Mouse (Mus musculus) thymus, adult 18-20 months (tissue): Measurements from ENCODE around the gene Ephb4.

ENCODE experiments used
- DNase-seq, 2 experiments: peaks; one replicate each; pipeline ENCODE4 v3.0.0; 2022; ENCODE audit warnings: mixed read lengths in 2 of 2

The Ephb4 gene

DNA sequence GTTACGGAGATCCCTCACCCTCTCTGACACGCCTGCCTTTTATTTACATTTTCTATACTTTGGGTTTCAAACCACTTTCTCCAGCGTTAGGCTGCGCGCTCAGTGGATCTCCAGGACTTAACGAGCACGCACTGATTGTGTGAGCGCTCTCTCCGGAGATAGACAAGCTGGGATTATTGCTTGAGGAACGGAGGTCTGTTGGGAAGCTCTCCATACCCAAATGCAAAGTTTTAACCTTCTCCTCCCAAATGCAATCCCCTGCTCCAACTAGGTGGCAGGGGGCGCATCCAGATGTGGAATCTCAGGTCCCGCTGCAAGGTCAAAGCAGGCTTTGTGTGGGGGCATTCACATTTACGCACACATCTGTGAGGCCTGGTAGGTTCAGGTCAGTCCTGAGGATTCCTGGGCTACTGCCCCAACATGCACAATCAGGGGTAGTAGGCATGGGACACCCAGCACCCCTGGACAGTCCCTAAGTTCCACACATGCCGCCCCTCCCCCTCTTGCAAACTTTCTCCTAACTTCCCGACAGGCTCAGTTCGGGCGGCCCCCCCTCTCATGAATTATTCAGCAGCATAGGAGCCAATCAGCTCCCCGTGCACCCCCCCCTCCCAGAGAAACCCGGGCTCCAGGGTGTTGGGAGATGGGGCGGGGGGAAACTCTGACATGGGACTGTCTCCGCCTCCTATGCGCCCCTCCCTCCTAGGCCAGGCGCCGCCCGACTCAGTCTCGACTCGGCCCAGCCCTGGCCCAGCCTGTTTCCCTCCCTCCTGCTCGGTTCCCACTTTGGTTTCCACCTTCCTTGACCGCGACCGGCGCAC, at the start of gene Ephb4:
Ephb4 (plus strand) TSS at position 726 of the 821 bp plus-strand sequence.
- DNase-seq = peak; percentile 18 to 26

DNA sequence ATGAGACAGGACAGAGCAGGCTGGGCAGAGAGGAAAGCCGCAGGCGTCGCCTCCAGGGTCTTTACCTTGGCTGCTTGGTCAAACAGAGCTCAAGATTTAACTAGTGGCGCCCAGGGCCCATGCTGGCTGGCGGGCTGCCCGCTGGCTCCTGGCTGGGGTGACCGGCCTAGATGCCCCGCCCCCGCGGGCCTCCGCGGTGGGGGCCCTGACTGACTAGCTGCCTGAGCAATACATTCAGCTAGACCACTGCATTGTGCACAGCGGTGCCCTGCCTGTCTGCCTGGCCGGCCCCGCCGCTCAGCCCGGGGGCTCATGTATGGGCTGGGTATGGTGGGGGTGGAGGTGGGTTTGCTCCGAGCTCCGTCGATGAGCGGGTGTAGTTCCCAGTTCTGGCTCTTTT, 48.7 kb upstream of the Ephb4 start:
- no peak for DNase-seq

- no peak for DNase-seq
These were observed 46.3 kb upstream of the Ephb4 start for GRCm38 (mm10) chr5:137303609-137304008.

DNA sequence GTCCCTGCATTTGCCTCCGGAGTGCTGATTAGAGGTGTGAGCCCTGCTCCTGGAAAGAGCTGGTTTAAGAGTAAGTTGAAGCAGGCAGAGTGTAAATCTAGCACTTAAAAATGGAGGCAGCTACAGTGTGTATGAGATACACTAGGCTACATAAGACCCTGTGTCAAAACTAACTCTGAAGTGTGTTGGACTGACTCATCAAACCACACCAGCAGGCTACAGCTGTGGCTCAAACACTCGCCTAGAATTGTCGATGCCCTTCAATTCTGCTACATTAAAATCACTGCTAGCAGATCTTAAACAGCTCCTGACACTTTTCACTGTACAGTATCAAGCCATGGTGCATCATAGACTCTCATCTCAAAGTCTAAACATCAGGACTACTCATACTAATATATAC, 45.7 kb upstream of the Ephb4 start:
- DNase-seq = no peak

DNA sequence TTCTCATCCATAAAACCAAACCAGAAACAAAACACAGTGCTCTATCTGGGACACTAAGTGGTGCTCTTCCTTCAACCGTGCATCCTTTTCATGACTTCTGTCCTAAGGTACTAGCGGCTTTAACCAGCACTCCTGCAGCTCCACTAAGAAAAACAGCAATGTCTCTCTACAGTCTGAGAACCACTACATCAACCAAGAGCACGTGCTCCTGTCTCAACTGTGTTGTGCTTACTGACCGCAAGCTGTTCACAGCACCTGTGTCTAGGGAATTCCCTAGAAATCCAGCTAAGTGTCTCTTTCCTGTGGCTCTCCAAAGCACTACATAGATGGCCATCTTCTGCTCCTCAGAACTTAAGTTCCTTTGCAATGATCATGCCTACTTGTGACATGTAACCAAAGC, 45.1 kb upstream of the Ephb4 start:
- DNase-seq = no peak

DNA sequence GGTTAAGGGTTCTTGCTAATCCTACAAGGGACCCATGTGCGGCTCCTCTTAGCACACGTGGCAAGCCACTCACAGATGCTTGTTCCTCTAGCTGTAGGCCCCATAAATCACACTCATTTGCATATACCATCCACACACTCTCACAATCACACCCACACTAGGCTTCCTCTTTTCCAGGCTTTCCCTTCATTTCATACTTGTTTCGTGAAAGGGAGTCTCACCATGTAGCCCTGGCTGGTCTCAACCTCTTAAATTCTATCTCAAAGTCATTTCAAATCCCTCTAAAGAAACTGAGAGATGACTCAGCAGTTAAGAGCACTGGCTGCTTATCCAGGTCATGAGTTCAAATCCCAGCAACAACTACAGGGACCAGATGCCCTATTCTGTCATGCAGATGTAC, 44.1 kb upstream of the Ephb4 start:
- DNase-seq = no peak

GRCm38 (mm10) chr5:137306439-137307005, 43.4 kb upstream of the Ephb4 start:
- no peak for DNase-seq

GRCm38 (mm10) chr5:137307071-137307912, 42.6 kb upstream of the Ephb4 start, which contains the start of gene Srrt:
Gene Srrt (minus strand): TSS chr5:137307674.
- DNase-seq = peak; percentile 85 to 91

GRCm38 (mm10) chr5:137308356-137308755, 41.6 kb upstream of the Ephb4 start:
- no peak for DNase-seq

GRCm38 (mm10) chr5:137313466-137314192, 36.3 kb upstream of the Ephb4 start:
- DNase-seq = no peak

GRCm38 (mm10) chr5:137314193-137315083, 35.5 kb upstream of the Ephb4 start, which contains the start of gene Trip6:
Gene Trip6 (minus strand): TSS chr5:137314404.
- no peak for DNase-seq

DNA sequence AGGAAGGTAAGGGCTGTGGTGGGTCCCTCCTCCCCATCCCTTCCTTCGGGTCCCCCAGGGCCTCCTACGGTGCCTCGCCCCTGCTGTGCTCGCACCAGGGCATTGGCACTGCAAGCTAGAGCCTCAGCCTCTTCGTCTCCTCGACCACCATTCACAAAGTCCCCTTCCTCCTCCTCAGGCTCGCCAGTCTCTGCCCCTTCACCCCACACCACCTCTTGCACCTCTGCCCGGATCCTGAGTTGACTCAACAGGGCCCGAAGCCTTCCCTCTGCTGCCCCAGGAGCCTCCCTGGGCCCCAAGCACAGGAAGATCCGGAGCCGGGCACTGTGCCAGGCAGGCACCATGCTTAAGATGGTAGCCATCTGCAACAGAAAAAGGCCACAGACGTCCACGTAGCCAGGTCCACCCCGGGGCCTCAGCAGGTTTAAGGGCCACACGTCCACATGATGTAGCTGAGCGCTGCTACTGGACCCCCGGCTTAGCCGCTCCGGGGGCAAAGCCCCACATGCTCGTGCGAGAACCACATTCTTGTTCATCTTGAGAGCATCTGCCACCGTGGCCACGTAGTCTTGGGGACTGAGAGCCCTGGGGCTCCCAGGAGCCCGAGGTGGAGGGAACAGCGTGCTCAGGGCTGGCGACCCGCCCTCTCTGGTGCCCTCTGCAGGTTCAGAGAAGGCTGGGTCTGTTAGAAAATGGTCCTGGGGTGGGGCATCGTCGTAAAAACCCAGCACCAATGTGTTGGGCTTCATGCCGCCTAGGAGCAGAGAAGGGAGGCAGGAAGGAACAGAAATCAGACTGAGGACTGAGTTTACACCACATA, 34.6 kb upstream of the Ephb4 start:
- no peak for DNase-seq

GRCm38 (mm10) chr5:137317361-137317760, 32.5 kb upstream of the Ephb4 start:
- DNase-seq = no peak

DNA sequence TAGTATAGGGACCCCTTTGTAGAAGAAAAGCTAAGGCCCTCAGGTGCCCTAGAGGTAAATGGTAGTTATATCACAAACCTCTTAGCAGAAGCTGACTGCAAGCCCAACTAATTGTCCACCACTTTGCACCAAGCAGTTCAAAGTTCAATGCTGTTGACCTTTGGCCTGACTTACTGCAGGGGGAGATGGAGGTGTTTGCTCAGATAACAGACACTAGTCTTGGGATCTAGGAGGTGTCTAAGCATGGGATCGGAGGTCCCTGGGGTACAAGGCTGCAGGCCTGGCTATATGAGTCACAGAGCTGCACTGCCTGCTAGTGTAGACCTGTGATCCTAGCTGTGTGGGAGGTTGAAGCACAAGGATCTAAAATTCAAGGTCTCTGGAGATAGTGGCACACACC, 31.3 kb upstream of the Ephb4 start:
- no peak for DNase-seq

DNA sequence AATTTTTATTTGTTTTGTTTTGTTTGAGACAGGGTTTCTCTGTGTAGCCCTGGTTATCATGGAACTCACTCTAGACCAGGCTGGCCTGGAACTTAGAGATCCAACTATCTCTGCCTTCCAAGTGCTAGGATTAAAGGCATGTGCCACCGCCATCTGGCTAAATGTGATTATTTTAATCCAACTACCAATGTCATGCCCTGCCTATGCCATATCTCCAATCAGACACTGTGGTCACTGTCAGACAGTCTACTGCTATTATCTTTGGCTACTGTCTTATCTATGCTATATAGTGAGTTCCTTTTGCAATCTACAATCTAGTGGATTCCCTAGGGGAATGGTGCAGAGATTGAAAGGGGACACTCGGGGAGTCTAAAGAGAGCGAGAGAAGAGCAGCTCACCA, 28.9 kb upstream of the Ephb4 start:
- no peak for DNase-seq

DNA sequence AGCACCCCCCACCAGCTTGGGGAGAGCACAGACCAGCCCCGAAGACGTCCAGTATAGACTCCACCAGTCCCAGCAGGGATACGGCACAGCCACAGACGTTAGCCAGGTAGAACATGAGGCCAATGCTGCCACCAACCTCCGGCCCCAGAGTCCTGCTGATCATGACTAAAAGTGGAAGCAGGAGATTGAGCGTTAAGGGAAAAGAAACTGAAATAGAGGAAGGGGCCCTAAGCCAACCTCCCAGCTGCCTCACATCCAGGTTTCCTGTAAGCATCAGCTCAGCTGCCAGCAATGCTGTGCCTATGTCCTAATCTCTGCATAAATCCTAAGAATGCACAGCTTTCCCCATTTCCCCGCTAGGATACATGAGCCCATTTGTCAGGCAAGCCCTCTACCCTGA, 19.0 kb upstream of the Ephb4 start:
- DNase-seq = no peak

GRCm38 (mm10) chr5:137332857-137333511, 16.9 kb upstream of the Ephb4 start:
- DNase-seq = no peak

GRCm38 (mm10) chr5:137333512-137334174, 16.3 kb upstream of the Ephb4 start, which contains the start of gene Slc12a9:
Gene Slc12a9 (minus strand): TSS chr5:137333597.
- DNase-seq = peak; percentile 89 to 93

GRCm38 (mm10) chr5:137334317-137334716, 15.6 kb upstream of the Ephb4 start:
- no peak for DNase-seq

- no peak for DNase-seq
These were observed 14.8 kb upstream of the Ephb4 start for GRCm38 (mm10) chr5:137335066-137335465.
